Comparison of ENCODE assay signal across 14 mouse cellular contexts in genomic region chr10:13844864-13845263, GRCm38 (mm10). TPM values are rescaled to one million over a fixed set of nuclear protein-coding genes. Genes with fewer than 3 reads are reported as not detected.
DNase-seq lines count a peak whose midpoint lies in the region.
"Had no signal": no experiment of that assay in that cellular context is flagged by ENCODE, and none has a peak within 500 bp of the region (broad histone marks: within the 10 kb centered on the region; RNA-seq: fewer than 3 reads in every experiment).

No protein-coding gene starts in this region.

- intact Hi-C loops in left cerebral cortex, postnatal 14 days (cut with DNase I) = no loop called here
- intact Hi-C loops in left cerebral cortex, postnatal 10 days (cut with DNase I) = loop anchor here (5.0 kb wide), 1 partner anchor 173 kb away; no protein-coding TSS in a partner anchor
- intact Hi-C loops in left cerebral cortex, postnatal 25 days (cut with DNase I) = loop anchor here (2.0 to 10.0 kb wide), 2 partner anchors 62 to 260 kb away; no protein-coding TSS in a partner anchor

- peak; percentile 70 to 83 for DNase-seq in frontal cortex, adult 2 months (ENCODE audit: extremely low spot score in 1 of 2, low spot score in 1 of 2)
- no peak for DNase-seq in frontal cortex, postnatal 10 days (ENCODE audit: low spot score in 2 of 2)
- peak; percentile 56 to 67 for DNase-seq in left cerebral cortex, postnatal 14 days (ENCODE audit: low spot score in 2 of 2)
- no peak for DNase-seq in left cerebral cortex, postnatal 10 days (ENCODE audit: extremely low spot score in 1 of 2, low spot score in 2 of 2)
- peak; percentile 57 to 94 for DNase-seq in left cerebral cortex, postnatal 25 days (ENCODE audit: low spot score in 2 of 2)
- peak; percentile 50 to 82 for DNase-seq in right cerebral cortex, postnatal 36 days (ENCODE audit: low spot score in 2 of 2)
- no peak for DNase-seq in neural tube, embryonic 10.5 days (ENCODE audit: extremely low spot score, low spot score)
- DNase-seq: adrenal gland, adult 2 months; adrenal gland, postnatal 25 days; cerebellum, adult 8-10 months; cerebellum, postnatal 25 days; gastrocnemius, adult 2 months; gastrocnemius, postnatal 25 days; heart, postnatal 36 days had no signal

RNA-seq across cellular contexts. Expression of gene Aig1, which starts 23.9 kb away (rescaled TPM):
- 69.6 and 75.7 TPM in 2 replicates for polyA plus RNA-seq in frontal cortex, adult 2 months (2012; rRNA removed)
- 10 to 100 TPM; 68.6 to 77.5 TPM for total RNA-seq in left cerebral cortex, postnatal 14 days (2021)
- 10 to 100 TPM; 71.2 to 76.6 TPM for total RNA-seq in left cerebral cortex, postnatal 10 days (2021)
- total RNA-seq in left cerebral cortex, postnatal 25 days (2021) = 10 to 100 TPM; 55.5 to 62.7 TPM

Comparison
In these comparisons a context has a peak if more than half of its experiments do, and no peak if none do; other contexts are left out.
1. DNase-seq: peak in frontal cortex, adult 2 months (2 of 2), left cerebral cortex, postnatal 14 days (2 of 2), left cerebral cortex, postnatal 25 days (2 of 2) and right cerebral cortex, postnatal 36 days (2 of 2); none in frontal cortex, postnatal 10 days (0 of 2), left cerebral cortex, postnatal 10 days (0 of 2) and neural tube, embryonic 10.5 days (single experiment).